In the genomic region with DNA sequence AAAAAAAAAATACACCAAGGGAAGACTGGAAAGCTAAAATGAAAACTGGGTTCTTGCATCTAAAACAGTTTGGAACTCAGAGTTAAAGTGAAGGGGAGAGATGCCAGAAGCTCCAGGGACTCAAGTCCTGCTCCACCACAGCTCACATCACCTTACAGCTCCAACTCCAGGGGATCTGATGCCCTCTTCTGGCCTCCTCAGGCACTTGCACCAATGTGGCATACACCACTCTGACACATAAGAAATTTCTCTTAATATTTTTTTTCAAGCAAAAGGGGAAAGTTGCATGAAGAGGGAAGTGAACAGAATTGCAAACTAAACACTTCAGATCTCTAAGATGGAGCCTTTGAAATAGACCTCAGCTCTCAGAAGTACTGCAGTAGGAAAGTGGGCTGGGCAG, we compare ENCODE assay signal across 11 mouse cellular contexts. TPM values are rescaled to one million over a fixed set of nuclear protein-coding genes. Genes with fewer than 3 reads are reported as not detected.
A peak's percentile ranks its signal among the peaks of the same experiment; 100 is the strongest.
DNase-seq lines count a peak whose midpoint lies in the region; ATAC-seq and TF ChIP-seq lines count a peak whose summit lies in the region.
"Had no signal": no experiment of that assay in that cellular context is flagged by ENCODE, and none has a peak within 500 bp of the region (broad histone marks: within the 10 kb centered on the region; RNA-seq: fewer than 3 reads in every experiment).

No protein-coding gene starts in this region.

- intact Hi-C loops in left cerebral cortex, adult 2 months (cut with DNase I): no loop called here

- no peak overlapping the region for H3K27ac ChIP-seq in left cerebral cortex, adult 2 months
- no peak overlapping the region for H3K27ac ChIP-seq in MEL (ENCODE audit: control insufficient read depth, low read depth, low read length)
- H3K27ac ChIP-seq in liver, embryonic 14.5 days: no peak overlapping the region
- H3K27ac ChIP-seq: embryonic facial prominence, embryonic 13.5 days; limb, embryonic 13.5 days had no signal

- TF ChIP-seq EP300 in MEL (IDR thresholded peaks at IDR 0.05; ENCODE audit: low read depth in 1 of 2, low read length in 2 of 2): no peak
- TF ChIP-seq EP300 in liver, embryonic 14.5 days (IDR thresholded peaks at IDR 0.05; ENCODE audit: low read depth): no peak

- no peaks in the 10 kb centered on the region for H3K4me1 ChIP-seq in MEL (ENCODE audit: control insufficient read depth in 1 of 2, insufficient read depth in 2 of 2, low read length in 2 of 2)
- no peaks in the 10 kb centered on the region for H3K4me1 ChIP-seq in liver, embryonic 14.5 days (replicated peaks; ENCODE audit: control insufficient read depth in 2 of 2, insufficient read depth in 2 of 2, low read length in 1 of 2)
- H3K4me1 ChIP-seq: limb, embryonic 13.5 days had no signal

- peaks cover 85% of the 10 kb centered on the region for H3K79me2 ChIP-seq in MEL (ENCODE audit: control insufficient read depth, insufficient read depth, low read length, poor library complexity)

- H3K27me3 ChIP-seq in MEL (ENCODE audit: control insufficient read depth in 1 of 2, insufficient read depth in 2 of 2, low read length in 2 of 2): no peaks in the 10 kb centered on the region
- no peaks in the 10 kb centered on the region for H3K27me3 ChIP-seq in liver, embryonic 14.5 days (ENCODE audit: control insufficient read depth, insufficient read depth, low read length)
- H3K27me3 ChIP-seq: embryonic facial prominence, embryonic 13.5 days; limb, embryonic 13.5 days had no signal

- H3K9ac ChIP-seq in MEL (ENCODE audit: control insufficient read depth, low read depth, low read length, poor library complexity, severe bottlenecking): no peak overlapping the region
- H3K9ac ChIP-seq in liver, embryonic 14.5 days (replicated peaks): no peak overlapping the region
- H3K9ac ChIP-seq: embryonic facial prominence, embryonic 13.5 days; limb, embryonic 13.5 days had no signal

- TF ChIP-seq POLR2A in MEL (IDR thresholded peaks at IDR 0.05; ENCODE audit: control insufficient read depth in 1 of 2, insufficient read depth in 1 of 2, low read depth in 1 of 2, low read length in 2 of 2, poor library complexity in 1 of 2): no peak

- no peak overlapping the region for H3K4me3 ChIP-seq in left cerebral cortex, adult 2 months
- no peak overlapping the region for H3K4me3 ChIP-seq in MEL (ENCODE audit: control insufficient read depth in 1 of 2, insufficient read depth in 1 of 2, low read depth in 2 of 2, low read length in 2 of 2)
- H3K4me3 ChIP-seq in liver, embryonic 14.5 days (ENCODE audit: insufficient read depth in 1 of 2, low read depth in 2 of 2, low read length in 2 of 2): no peak overlapping the region
- H3K4me3 ChIP-seq: embryonic facial prominence, embryonic 13.5 days; limb, embryonic 13.5 days had no signal

- DNase-seq in left cerebral cortex, adult 2 months (ENCODE audit: extremely low spot score in 1 of 2, low spot score in 2 of 2): no peak
- DNase-seq in left cerebral cortex, adult 9 months (ENCODE audit: low spot score in 2 of 2): no peak
- peak; percentile 21 for DNase-seq in CD4-positive helper T cell, adult 2 months (ENCODE audit: low read depth, low spot score)
- peak; percentile 70 for DNase-seq in MEL (ENCODE audit: low read depth, low spot score)
- no peak for DNase-seq in liver, embryonic 14.5 days (ENCODE audit: low read depth in 3 of 3, low spot score in 3 of 3)
- DNase-seq in layer of hippocampus, adult 9-11 months: no peak
- DNase-seq in ovary, postnatal 10 days (ENCODE audit: low spot score): no peak
- DNase-seq: adrenal gland, postnatal 10 days had no signal

- no peak for ATAC-seq in liver, embryonic 14.5 days (ENCODE audit: insufficient read depth)
- ATAC-seq: midbrain, embryonic 16.5 days had no signal

- H3K36me3 ChIP-seq in MEL (ENCODE audit: control insufficient read depth in 1 of 2, insufficient read depth in 2 of 2, low read length in 2 of 2): peaks cover 0 to 7% of the 10 kb centered on the region in 2 experiments; a peak in 3 of 4 replicates
- peaks cover 1% of the 10 kb centered on the region for H3K36me3 ChIP-seq in liver, embryonic 14.5 days (replicated peaks; ENCODE audit: control insufficient read depth, insufficient read depth, low read depth)

- H3K9me3 ChIP-seq in MEL (replicated peaks; ENCODE audit: insufficient read depth, low read length): no peaks in the 10 kb centered on the region
- no peaks in the 10 kb centered on the region for H3K9me3 ChIP-seq in liver, embryonic 14.5 days (ENCODE audit: control insufficient read depth, low read length)
- H3K9me3 ChIP-seq: embryonic facial prominence, embryonic 13.5 days; limb, embryonic 13.5 days had no signal

- H3K4me2 ChIP-seq in liver, embryonic 14.5 days (ENCODE audit: low read depth): no peak overlapping the region
- H3K4me2 ChIP-seq: embryonic facial prominence, embryonic 13.5 days; limb, embryonic 13.5 days had no signal

- peak; percentile 28 for TF ChIP-seq CTCF in left cerebral cortex, adult 2 months (IDR thresholded peaks at IDR 0.05)
- peak; percentile 37 to 64 (median 57); a peak in 5 of 6 replicates for TF ChIP-seq CTCF in MEL (IDR thresholded peaks at IDR 0.05 in 2 of 3, conservative IDR thresholded peaks at IDR 0.05 in 1 of 3; ENCODE audit: control insufficient read depth in 1 of 3, insufficient read depth in 1 of 3, low read depth in 2 of 3, low read length in 3 of 3, poor library complexity in 1 of 3, severe bottlenecking in 1 of 3)
- peak; percentile 61 for TF ChIP-seq CTCF in liver, embryonic 14.5 days (IDR thresholded peaks at IDR 0.05; ENCODE audit: low read depth)

- TF ChIP-seq RAD21 in MEL (IDR thresholded peaks at IDR 0.05; ENCODE audit: low read depth, low read length): peak; percentile 36

TF ChIP-seq in MEL, 35 proteins besides CTCF, POLR2A, EP300 and RAD21:
- peak; percentile 49 for TF ChIP-seq SMC3 (IDR thresholded peaks at IDR 0.05; ENCODE audit: low read depth, low read length)
- TF ChIP-seq HCFC1 (IDR thresholded peaks at IDR 0.05; ENCODE audit: low read depth, low read length): no peak
- TF ChIP-seq POLR2AphosphoS5 (IDR thresholded peaks at IDR 0.05; ENCODE audit: borderline replicate concordance, low read depth, low read length): no peak
- peak; percentile 24; the same call in 1 of the 2 replicates for TF ChIP-seq ZC3H11A (IDR thresholded peaks at IDR 0.05; ENCODE audit: low read depth, low read length)
TF ChIP-seq in MEL: peak in this region for 2.

RNA-seq across cellular contexts. Expression of a gene that starts 8.8 kb away (rescaled TPM):
- 10 to 100 TPM; 11.1 to 11.3 TPM for total RNA-seq in left cerebral cortex, adult 2 months (2021)
- total RNA-seq in MEL (2012; rRNA removed): 14.1 and 15.0 TPM in 2 replicates
- 10 to 100 TPM in 1 of 2 experiments, not detected in 1; 28.3 TPM for polyA plus RNA-seq in MEL (2012; ENCODE audit: insufficient read depth in 1 of 2, insufficient read length in 2 of 2, low read depth in 1 of 2, low replicate concordance in 2 of 2, missing spikeins in 1 of 2)
- polyA plus RNA-seq in liver, embryonic 14.5 days (2012; rRNA removed): 4.6 TPM in 2 replicates
- polyA plus RNA-seq in liver, embryonic 14.5 days (2014; fragmentation: Nextera tagmentation; extraction: Ambion mirVana): 5.5 and 6.2 TPM in 2 replicates

RNA-seq across cellular contexts. Expression of a gene that starts 31.7 kb away (rescaled TPM):
- 100 to 1,000 TPM; 113 to 114 TPM for total RNA-seq in left cerebral cortex, adult 2 months (2021)
- 34.3 and 39.3 TPM in 2 replicates for total RNA-seq in MEL (2012; rRNA removed)
- 10 to 100 TPM in 1 of 2 experiments, not detected in 1; 43.6 TPM for polyA plus RNA-seq in MEL (2012; ENCODE audit: insufficient read depth in 1 of 2, insufficient read length in 2 of 2, low read depth in 1 of 2, low replicate concordance in 2 of 2, missing spikeins in 1 of 2)
- polyA plus RNA-seq in liver, embryonic 14.5 days (2012; rRNA removed): 12.5 and 16.3 TPM in 2 replicates
- polyA plus RNA-seq in liver, embryonic 14.5 days (2014; fragmentation: Nextera tagmentation; extraction: Ambion mirVana): 32.2 and 33.5 TPM in 2 replicates

RNA-seq across cellular contexts. Expression of a gene that starts 32.6 kb away (rescaled TPM):
- 100 to 1,000 TPM; 103 to 108 TPM for total RNA-seq in left cerebral cortex, adult 2 months (2021)
- total RNA-seq in MEL (2012; rRNA removed): 0.92 and 1.1 TPM in 2 replicates
- polyA plus RNA-seq in MEL (2012; ENCODE audit: insufficient read depth in 1 of 2, insufficient read length in 2 of 2, low read depth in 1 of 2, low replicate concordance in 2 of 2, missing spikeins in 1 of 2): 1 to 10 TPM in 1 of 2 experiments, not detected in 1; 3.0 TPM
- polyA plus RNA-seq in liver, embryonic 14.5 days (2012; rRNA removed): 0.98 and 1.1 TPM in 2 replicates
- polyA plus RNA-seq in liver, embryonic 14.5 days (2014; fragmentation: Nextera tagmentation; extraction: Ambion mirVana): 0.62 and 0.97 TPM in 2 replicates

RNA-seq across cellular contexts. Expression of a gene that starts 46.8 kb away (rescaled TPM):
- total RNA-seq in left cerebral cortex, adult 2 months (2021): 10 to 100 TPM; 55.5 to 56.7 TPM
- total RNA-seq in MEL (2012; rRNA removed): 24.4 and 31.7 TPM in 2 replicates
- 10 to 100 TPM in 1 of 2 experiments, not detected in 1; 30.4 TPM for polyA plus RNA-seq in MEL (2012; ENCODE audit: insufficient read depth in 1 of 2, insufficient read length in 2 of 2, low read depth in 1 of 2, low replicate concordance in 2 of 2, missing spikeins in 1 of 2)
- 7.9 and 8.9 TPM in 2 replicates for polyA plus RNA-seq in liver, embryonic 14.5 days (2012; rRNA removed)
- polyA plus RNA-seq in liver, embryonic 14.5 days (2014; fragmentation: Nextera tagmentation; extraction: Ambion mirVana): 4.1 and 4.3 TPM in 2 replicates

Comparison
In these comparisons a context has a peak if more than half of its experiments do, and no peak if none do; other contexts are left out.
1. DNase-seq: peak in CD4-positive helper T cell, adult 2 months (single experiment) and MEL (single experiment); none in left cerebral cortex, adult 2 months (0 of 2), left cerebral cortex, adult 9 months (0 of 2), liver, embryonic 14.5 days (0 of 3), layer of hippocampus, adult 9-11 months (single experiment) and ovary, postnatal 10 days (single experiment).
2. RNA of a gene that starts 32.6 kb away (total RNA-seq): 103 to 108 TPM in left cerebral cortex, adult 2 months; 0.92 to 1.1 TPM in MEL; every median in the first group is over 10 times any median in the second.
3. Peak in every context shown above with its lines, with median percentiles within 50 percentile points of each other: CTCF ChIP-seq.